Mouse (Mus musculus) ovary, postnatal 36 days (tissue): ENCODE results near the gene Ngrn.

Experiments
- DNase-seq: peaks from one replicate; pipeline ENCODE4 v3.0.0; 2022; ENCODE audit warnings: low spot score, mixed read lengths

Gene Ngrn

GRCm38 (mm10) chr7:80307766-80308165 lies 46.8 kb downstream of the Ngrn start:
- no peak for DNase-seq

- DNase-seq, result no peak
Observed at GRCm38 (mm10) chr7:80310771-80311170, 49.8 kb downstream of the Ngrn start.
